Mouse (Mus musculus): Measurements from ENCODE around the gene Ier3. TPM values are rescaled to one million over a fixed set of nuclear protein-coding genes. Genes with fewer than 3 reads are reported as not detected.

Ier3 gene
- polyA plus RNA-seq, 1 experiment from 2014 or later = 10.1 TPM

DNA sequence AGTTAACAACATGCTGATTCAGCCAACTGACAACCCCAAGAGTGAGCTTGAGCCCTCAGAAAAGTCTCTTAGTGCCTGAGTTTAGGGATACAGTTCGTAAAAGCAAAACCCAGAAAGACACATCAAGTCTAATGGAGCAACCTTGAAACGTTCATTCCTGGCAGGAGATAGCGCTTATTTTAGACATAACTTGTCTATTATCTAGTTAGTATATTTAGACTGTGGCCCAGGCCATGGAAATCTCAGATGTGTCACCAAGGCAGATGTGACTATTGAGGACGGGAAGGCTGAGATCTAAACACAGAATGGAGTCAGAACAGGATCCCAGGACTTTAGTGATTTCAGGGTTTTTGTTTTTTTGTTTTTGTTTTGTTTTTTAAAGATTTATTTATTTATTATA, 36.3 kb upstream of the Ier3 start:
- ATAC-seq (ENCODE audit: low read depth) = no peak
- Histone ChIP-seq H3K27me3 (replicated peaks; ENCODE audit: control insufficient read depth, insufficient read depth, low read length) (no peaks in the 10 kb centered on the region), H3K9me3 (ENCODE audit: control insufficient read depth, low read length) (no peaks in the 10 kb centered on the region), H3K4me3 (ENCODE audit: low read depth, low read length) (no peak overlapping the region), H3K36me3 (ENCODE audit: control insufficient read depth, insufficient read depth, low read length) (no peaks in the 10 kb centered on the region), H3K4me1 (ENCODE audit: control insufficient read depth, insufficient read depth, low read length) (no peaks in the 10 kb centered on the region), H3K4me2 (ENCODE audit: low read depth, low read length) (no peak overlapping the region), H3K9ac (ENCODE audit: low read depth, low read length) (no peak overlapping the region), H3K27ac (replicated peaks; ENCODE audit: low read depth, low read length) (no peak overlapping the region)
- WGBS = 81% methylated on average over 4 of the region's 4 CpGs
- no peak for DNase-seq (ENCODE audit: low spot score)

DNA sequence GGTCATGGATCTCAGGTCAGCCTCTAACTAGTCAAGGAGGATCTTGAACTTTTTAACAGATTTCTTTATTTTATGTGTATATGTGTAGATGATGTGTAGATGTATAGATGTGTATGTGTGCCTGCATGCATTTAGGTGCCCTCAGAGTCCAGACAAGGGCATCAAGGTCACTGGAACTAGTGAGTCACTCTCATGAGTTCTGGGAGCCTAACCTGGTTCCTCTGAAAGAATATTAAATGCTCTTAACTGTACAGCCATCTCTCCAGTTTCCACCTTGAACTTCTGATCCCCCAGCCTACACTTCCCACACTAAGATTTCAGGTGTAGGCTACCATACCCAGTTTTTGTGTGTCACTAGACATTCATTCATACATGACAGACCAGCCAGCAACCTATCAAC, 34.0 kb upstream of the Ier3 start:
- no peak overlapping the region for H3K27ac ChIP-seq (replicated peaks; ENCODE audit: low read depth, low read length)
- ATAC-seq (ENCODE audit: low read depth) = no peak
- no peaks in the 10 kb centered on the region for H3K36me3 ChIP-seq (ENCODE audit: control insufficient read depth, insufficient read depth, low read length)
- no peak overlapping the region for H3K9ac ChIP-seq (ENCODE audit: low read depth, low read length)
- H3K4me1 ChIP-seq (ENCODE audit: control insufficient read depth, insufficient read depth, low read length) = no peaks in the 10 kb centered on the region
- no peaks in the 10 kb centered on the region for H3K9me3 ChIP-seq (ENCODE audit: control insufficient read depth, low read length)
- H3K4me3 ChIP-seq (ENCODE audit: low read depth, low read length) = no peak overlapping the region
- H3K4me2 ChIP-seq (ENCODE audit: low read depth, low read length) = no peak overlapping the region
- no peaks in the 10 kb centered on the region for H3K27me3 ChIP-seq (replicated peaks; ENCODE audit: control insufficient read depth, insufficient read depth, low read length)
- DNase-seq (ENCODE audit: low spot score) = no peak

DNA sequence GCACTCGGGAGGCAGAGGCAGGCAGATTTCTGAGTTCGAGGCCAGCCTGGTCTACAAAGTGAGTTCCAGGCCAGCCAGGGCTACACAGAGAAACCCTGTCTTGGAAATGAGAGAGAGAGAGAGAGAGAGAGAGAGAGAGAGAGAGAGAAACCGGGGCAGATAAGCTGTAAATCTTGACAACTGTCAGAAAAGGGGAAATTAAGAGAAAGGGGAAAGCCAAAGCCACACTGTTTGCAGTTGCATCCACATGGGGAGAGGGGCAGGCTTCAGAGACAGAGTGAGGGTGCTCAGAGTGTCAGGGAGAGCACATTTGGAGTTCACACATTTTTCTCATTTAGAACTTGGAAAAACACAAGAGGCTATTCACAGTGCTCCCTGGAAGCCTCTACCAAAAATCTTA, 33.5 kb upstream of the Ier3 start:
- H3K4me2 ChIP-seq (ENCODE audit: low read depth, low read length) = no peak overlapping the region
- H3K9me3 ChIP-seq (ENCODE audit: control insufficient read depth, low read length) = no peaks in the 10 kb centered on the region
- no peak overlapping the region for H3K9ac ChIP-seq (ENCODE audit: low read depth, low read length)
- H3K27me3 ChIP-seq (replicated peaks; ENCODE audit: control insufficient read depth, insufficient read depth, low read length) = no peaks in the 10 kb centered on the region
- WGBS = 84% methylated on average over 3 of the region's 3 CpGs
- no peak overlapping the region for H3K27ac ChIP-seq (replicated peaks; ENCODE audit: low read depth, low read length)
- no peaks in the 10 kb centered on the region for H3K4me1 ChIP-seq (ENCODE audit: control insufficient read depth, insufficient read depth, low read length)
- DNase-seq (ENCODE audit: low spot score) (no peak), ATAC-seq (ENCODE audit: low read depth) (no peak)
- no peak overlapping the region for H3K4me3 ChIP-seq (ENCODE audit: low read depth, low read length)
- no peaks in the 10 kb centered on the region for H3K36me3 ChIP-seq (ENCODE audit: control insufficient read depth, insufficient read depth, low read length)

DNA sequence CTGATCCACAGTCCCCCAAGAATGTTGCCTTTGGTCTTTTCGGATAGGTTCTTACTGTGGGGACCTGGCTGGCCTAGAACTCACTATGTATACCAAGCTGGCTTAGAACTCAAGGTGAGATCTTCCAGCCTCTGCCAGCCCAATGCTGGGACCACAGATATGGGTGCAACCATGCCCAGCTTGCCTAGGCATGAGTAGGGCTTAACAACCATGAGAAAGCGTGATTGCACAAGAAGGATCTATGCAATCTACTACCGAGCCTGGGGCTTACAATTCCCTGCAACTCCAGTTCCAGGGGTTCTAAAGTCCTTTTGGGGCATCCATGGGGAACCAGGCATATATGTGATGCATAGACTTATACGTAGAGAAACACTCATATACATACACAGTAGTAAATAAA, 30.6 kb upstream of the Ier3 start:
- Histone ChIP-seq H3K9me3 (ENCODE audit: control insufficient read depth, low read length) (no peaks in the 10 kb centered on the region), H3K4me2 (ENCODE audit: low read depth, low read length) (no peak overlapping the region), H3K36me3 (ENCODE audit: control insufficient read depth, insufficient read depth, low read length) (no peaks in the 10 kb centered on the region), H3K27me3 (replicated peaks; ENCODE audit: control insufficient read depth, insufficient read depth, low read length) (no peaks in the 10 kb centered on the region), H3K4me1 (ENCODE audit: control insufficient read depth, insufficient read depth, low read length) (no peaks in the 10 kb centered on the region), H3K4me3 (ENCODE audit: low read depth, low read length) (no peak overlapping the region), H3K27ac (replicated peaks; ENCODE audit: low read depth, low read length) (no peak overlapping the region), H3K9ac (ENCODE audit: low read depth, low read length) (no peak overlapping the region)
- no peak for DNase-seq (ENCODE audit: low spot score)
- ATAC-seq (ENCODE audit: low read depth) = no peak
- WGBS = 88% methylated on average over 4 of the region's 4 CpGs

DNA sequence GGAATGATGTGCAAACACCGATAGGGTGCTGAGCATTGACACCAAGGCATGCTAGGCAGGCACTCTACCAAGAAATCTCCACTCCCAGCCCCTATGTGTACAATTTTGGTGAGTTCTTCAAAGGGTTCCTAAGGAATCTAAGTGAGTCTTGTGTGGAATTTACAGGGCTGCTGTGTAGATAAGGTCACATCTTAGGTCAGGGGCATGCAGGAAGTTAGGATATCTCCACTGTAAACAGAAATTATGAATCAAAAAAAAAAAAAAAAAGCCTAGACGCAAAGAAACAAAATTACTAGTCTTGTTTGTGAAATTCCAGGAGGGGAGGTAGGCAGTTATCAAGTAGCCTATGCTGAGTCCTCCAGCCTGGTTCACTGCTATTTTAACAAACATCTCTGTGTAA, 28.6 kb upstream of the Ier3 start:
- Histone ChIP-seq H3K4me2 (ENCODE audit: low read depth, low read length) (no peak overlapping the region), H3K36me3 (ENCODE audit: control insufficient read depth, insufficient read depth, low read length) (no peaks in the 10 kb centered on the region), H3K27me3 (replicated peaks; ENCODE audit: control insufficient read depth, insufficient read depth, low read length) (no peaks in the 10 kb centered on the region), H3K9ac (ENCODE audit: low read depth, low read length) (no peak overlapping the region), H3K4me1 (ENCODE audit: control insufficient read depth, insufficient read depth, low read length) (no peaks in the 10 kb centered on the region), H3K27ac (replicated peaks; ENCODE audit: low read depth, low read length) (no peak overlapping the region), H3K9me3 (ENCODE audit: control insufficient read depth, low read length) (no peaks in the 10 kb centered on the region), H3K4me3 (ENCODE audit: low read depth, low read length) (no peak overlapping the region)
- ATAC-seq (ENCODE audit: low read depth) (no peak), DNase-seq (ENCODE audit: low spot score) (no peak)
- 81% methylated on average over 2 of the region's 2 CpGs for WGBS

DNA sequence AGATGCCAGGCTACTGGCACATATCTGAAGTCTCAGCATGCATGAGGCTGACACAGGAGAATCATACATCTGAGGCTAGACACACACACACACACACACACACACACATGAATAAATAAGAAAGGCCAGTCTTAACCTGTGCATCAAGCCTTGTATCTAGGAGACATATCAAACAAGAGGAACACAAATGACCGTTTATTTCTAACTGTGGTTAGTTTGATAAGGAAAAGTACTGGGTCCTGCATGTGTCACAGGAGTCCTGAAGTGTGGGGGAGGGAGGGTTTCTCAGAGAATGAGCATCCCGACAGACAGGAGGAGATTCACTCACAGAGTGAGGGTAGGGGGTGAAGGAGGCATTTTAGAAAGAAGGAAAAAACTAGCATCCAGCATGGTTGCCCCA, 26.4 kb upstream of the Ier3 start:
- DNase-seq (ENCODE audit: low spot score) = no peak

DNA sequence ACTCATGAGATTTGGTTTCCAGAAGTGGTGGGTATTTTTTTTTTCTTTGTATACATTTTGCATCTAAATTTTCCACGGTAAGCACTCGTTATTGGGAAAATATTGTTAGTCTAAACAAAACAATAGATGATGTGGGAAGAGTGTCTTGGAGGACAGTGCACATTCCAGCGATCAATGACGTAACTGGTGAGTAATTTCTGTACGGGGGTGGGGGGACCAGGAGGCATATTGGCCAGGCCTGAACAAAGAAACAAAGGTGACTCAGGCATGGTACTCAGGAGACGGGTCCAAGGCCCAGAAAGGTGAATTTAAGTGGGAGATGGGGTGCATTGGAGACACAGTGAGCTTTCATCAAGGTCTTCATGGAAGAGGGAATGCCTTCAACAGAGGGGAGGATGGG, 25.8 kb upstream of the Ier3 start:
- DNase-seq (ENCODE audit: low spot score) (no peak), ATAC-seq (ENCODE audit: low read depth) (no peak)
- H3K4me1 ChIP-seq (ENCODE audit: control insufficient read depth, insufficient read depth, low read length) = no peaks in the 10 kb centered on the region
- 69% methylated on average over 6 of the region's 6 CpGs for WGBS
- H3K9ac ChIP-seq (ENCODE audit: low read depth, low read length) = no peak overlapping the region
- H3K27me3 ChIP-seq (replicated peaks; ENCODE audit: control insufficient read depth, insufficient read depth, low read length) = no peaks in the 10 kb centered on the region
- no peak overlapping the region for H3K27ac ChIP-seq (replicated peaks; ENCODE audit: low read depth, low read length)
- no peak overlapping the region for H3K4me3 ChIP-seq (ENCODE audit: low read depth, low read length)
- 0 out of 2 replicates have a peak, but pooled peaks cover 5% of the 10 kb centered on the region for H3K9me3 ChIP-seq (ENCODE audit: control insufficient read depth, low read length)
- no peaks in the 10 kb centered on the region for H3K36me3 ChIP-seq (ENCODE audit: control insufficient read depth, insufficient read depth, low read length)
- H3K4me2 ChIP-seq (ENCODE audit: low read depth, low read length) = no peak overlapping the region

More for the DNA sequence above, 26.4 kb upstream of the Ier3 start:
- no peaks in the 10 kb centered on the region for H3K27me3 ChIP-seq (replicated peaks; ENCODE audit: control insufficient read depth, insufficient read depth, low read length)
- no peak overlapping the region for H3K4me3 ChIP-seq (ENCODE audit: low read depth, low read length)
- H3K36me3 ChIP-seq (ENCODE audit: control insufficient read depth, insufficient read depth, low read length) = no peaks in the 10 kb centered on the region
- H3K27ac ChIP-seq (replicated peaks; ENCODE audit: low read depth, low read length) = no peak overlapping the region
- no peak for ATAC-seq (ENCODE audit: low read depth)
- H3K4me2 ChIP-seq (ENCODE audit: low read depth, low read length) = no peak overlapping the region
- H3K9ac ChIP-seq (ENCODE audit: low read depth, low read length) = no peak overlapping the region
- no peaks in the 10 kb centered on the region for H3K4me1 ChIP-seq (ENCODE audit: control insufficient read depth, insufficient read depth, low read length)
- 0 out of 2 replicates have a peak, but pooled peaks cover 5% of the 10 kb centered on the region for H3K9me3 ChIP-seq (ENCODE audit: control insufficient read depth, low read length)
- WGBS = 64% methylated on average over 2 of the region's 2 CpGs

DNA sequence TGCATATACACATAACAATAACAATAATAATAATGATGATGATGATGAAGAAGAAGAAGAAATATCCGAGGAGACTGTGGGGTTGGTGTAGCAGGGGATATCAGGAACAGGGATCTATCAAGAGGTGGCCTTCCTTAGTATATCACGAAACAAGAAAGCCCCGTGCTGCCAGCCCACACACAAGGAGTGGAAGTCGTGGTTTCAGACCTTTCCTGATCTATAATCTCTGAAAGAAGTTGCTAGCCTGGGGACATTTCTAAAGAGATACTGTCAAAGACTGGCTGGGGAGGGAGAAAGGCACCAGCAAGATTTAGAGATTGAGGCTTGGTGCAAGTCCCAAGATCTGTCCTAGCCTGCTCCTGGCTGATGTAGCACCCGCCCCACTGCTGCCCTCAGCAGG, 24.6 kb upstream of the Ier3 start:
- H3K36me3 ChIP-seq (ENCODE audit: control insufficient read depth, insufficient read depth, low read length) = no peaks in the 10 kb centered on the region
- ATAC-seq (ENCODE audit: low read depth) = no peak
- H3K4me2 ChIP-seq (ENCODE audit: low read depth, low read length) = no peak overlapping the region
- no peak overlapping the region for H3K4me3 ChIP-seq (ENCODE audit: low read depth, low read length)
- no peak overlapping the region for H3K9ac ChIP-seq (ENCODE audit: low read depth, low read length)
- DNase-seq (ENCODE audit: low spot score) = no peak
- no peaks in the 10 kb centered on the region for H3K4me1 ChIP-seq (ENCODE audit: control insufficient read depth, insufficient read depth, low read length)
- H3K27ac ChIP-seq (replicated peaks; ENCODE audit: low read depth, low read length) = no peak overlapping the region
- 67% methylated on average over 5 of the region's 5 CpGs for WGBS
- 0 out of 2 replicates have a peak, but pooled peaks cover 5% of the 10 kb centered on the region for H3K9me3 ChIP-seq (ENCODE audit: control insufficient read depth, low read length)
- H3K27me3 ChIP-seq (replicated peaks; ENCODE audit: control insufficient read depth, insufficient read depth, low read length) = no peaks in the 10 kb centered on the region

DNA sequence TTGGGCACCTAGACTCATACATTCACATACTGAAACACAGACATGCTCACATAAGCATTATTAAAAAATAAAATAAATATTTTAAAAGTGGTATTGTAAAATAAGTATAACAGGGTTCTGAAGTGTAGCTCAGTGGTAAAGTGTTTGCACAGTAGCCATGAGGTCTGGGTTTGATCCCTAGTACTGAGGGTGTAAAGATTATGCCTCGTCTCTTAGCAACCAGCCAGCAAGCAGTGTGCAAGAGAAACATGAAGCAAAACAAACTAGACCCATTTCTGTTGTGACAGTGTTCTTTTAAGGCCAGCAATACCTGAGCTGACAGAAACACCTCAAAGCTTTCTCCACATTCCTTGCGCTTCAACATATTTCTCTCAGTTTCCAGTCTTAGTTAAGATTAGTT, 20.6 kb upstream of the Ier3 start:
- Histone ChIP-seq H3K4me3 (ENCODE audit: low read depth, low read length) (no peak overlapping the region), H3K9ac (ENCODE audit: low read depth, low read length) (no peak overlapping the region), H3K9me3 (ENCODE audit: control insufficient read depth, low read length) (0 out of 2 replicates have a peak, but pooled peaks cover 5% of the 10 kb centered on the region), H3K36me3 (ENCODE audit: control insufficient read depth, insufficient read depth, low read length) (no peaks in the 10 kb centered on the region), H3K27ac (replicated peaks; ENCODE audit: low read depth, low read length) (no peak overlapping the region), H3K4me1 (ENCODE audit: control insufficient read depth, insufficient read depth, low read length) (peaks cover 4% of the 10 kb centered on the region), H3K4me2 (ENCODE audit: low read depth, low read length) (no peak overlapping the region), H3K27me3 (replicated peaks; ENCODE audit: control insufficient read depth, insufficient read depth, low read length) (no peaks in the 10 kb centered on the region)
- no peak for ATAC-seq (ENCODE audit: low read depth)
- DNase-seq (ENCODE audit: low spot score) = no peak
- 82% methylated on average over 2 of the region's 2 CpGs for WGBS

Data from embryonic facial prominence, embryonic 14.5 days (tissue).